Mouse (Mus musculus) embryonic facial prominence, embryonic 10.5 days (tissue): ENCODE measurements around the gene Zfhx2. TPM values are rescaled to one million over a fixed set of nuclear protein-coding genes. Genes with fewer than 3 reads are reported as not detected.
A peak's percentile ranks its signal among the peaks of the same experiment; 100 is the strongest.

Source experiments
- DNase-seq: peaks from one replicate; pipeline ENCODE4 v3.0.0-alpha.2; 2017; ENCODE audit warnings: low spot score
- H3K27ac ChIP-seq: fragments of 300-500 bp; sonication (generic); replicated peaks from 2 replicates; pipeline ENCODE4 v1.5.1; 2016; ENCODE audit warnings: mild to moderate bottlenecking
- H3K27me3 ChIP-seq: fragments of 300-500 bp; sonication (generic); replicated peaks from 2 replicates; pipeline ENCODE4 v1.6.1; 2016; ENCODE audit warnings: low read depth, mild to moderate bottlenecking; ENCODE audit not compliant: poor library complexity, severe bottlenecking
- H3K36me3 ChIP-seq: fragments of 300-500 bp; sonication (generic); replicated peaks from 2 replicates; pipeline ENCODE4 v1.6.1; 2016; ENCODE audit warnings: mild to moderate bottlenecking, moderate library complexity
- H3K4me1 ChIP-seq: fragments of 300-500 bp; sonication (generic); 2 replicates; pipeline ENCODE4 v1.6.1; 2016
- H3K4me3 ChIP-seq: fragments of 300-500 bp; sonication (generic); 2 replicates; pipeline ENCODE4 v1.5.1; 2016; ENCODE audit warnings: mild to moderate bottlenecking, moderate library complexity
- H3K9me3 ChIP-seq: fragments of 300-500 bp; sonication (generic); 2 replicates; pipeline ENCODE4 v1.6.1; 2016; ENCODE audit warnings: mild to moderate bottlenecking
- WGBS: fragments of 180-500 bp; shearing (Covaris S2); methylation state at CpG from one replicate; pipeline ENCODE4 v1.1.7; 2016; 5-methylcytosine and 5-hydroxymethylcytosine counted together
- polyA plus RNA-seq: library from polyadenylated mRNA; unstranded; fragments of >200 nt; fragmentation: Nextera tagmentation; extraction: Ambion mirVana; gene quantifications from 2 replicates; pipeline ENCODE4 v1.2.1, GENCODE M21; 2016

Zfhx2 gene
- 6.1 and 6.8 TPM in 2 replicates for polyA plus RNA-seq

DNA sequence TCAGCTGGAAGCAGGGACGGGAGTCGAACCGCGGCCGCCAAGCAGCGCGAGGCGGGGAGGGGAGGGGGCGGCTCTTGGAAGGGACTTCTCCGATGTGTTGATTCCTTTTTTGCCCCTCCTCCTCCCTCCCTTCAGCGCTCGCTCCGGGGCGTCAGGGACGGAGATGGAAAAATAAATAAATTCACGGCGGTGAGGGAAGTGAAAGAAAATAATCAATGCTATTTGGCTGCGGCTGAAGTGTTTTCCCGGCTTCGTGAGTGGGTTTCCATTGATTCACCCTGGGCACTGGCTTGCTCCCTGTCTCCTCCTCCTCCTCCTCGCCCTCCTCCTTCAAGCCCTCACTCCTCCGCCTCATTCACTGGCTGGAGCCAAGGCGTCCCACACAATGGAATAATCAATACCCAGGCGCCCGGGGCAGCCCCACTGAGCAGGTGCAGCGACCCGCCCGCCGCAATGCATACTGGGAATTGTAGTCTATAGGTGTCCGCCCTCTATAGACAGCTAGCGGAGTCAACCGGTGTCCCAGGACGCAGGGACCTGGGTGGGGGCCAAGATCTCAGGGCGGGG, at the start of gene Zfhx2:
Gene Zfhx2 (minus strand): TSS at position 314 of the 567 bp plus-strand sequence.
- peaks cover 14% of the 10 kb centered on the region for H3K27me3 ChIP-seq
- WGBS = under 1% methylated on average over 34 of the region's 34 CpGs
- peak; percentile 96 for DNase-seq
- H3K27ac ChIP-seq = peak within 1 kb of the TSS; percentile 90
- peaks cover 66% of the 10 kb centered on the region for H3K4me1 ChIP-seq
- peaks cover 4% of the 10 kb centered on the region for H3K36me3 ChIP-seq
- H3K9me3 ChIP-seq = no peaks in the 10 kb centered on the region
- peak within 1 kb of the TSS; percentile 76 for H3K4me3 ChIP-seq

DNA sequence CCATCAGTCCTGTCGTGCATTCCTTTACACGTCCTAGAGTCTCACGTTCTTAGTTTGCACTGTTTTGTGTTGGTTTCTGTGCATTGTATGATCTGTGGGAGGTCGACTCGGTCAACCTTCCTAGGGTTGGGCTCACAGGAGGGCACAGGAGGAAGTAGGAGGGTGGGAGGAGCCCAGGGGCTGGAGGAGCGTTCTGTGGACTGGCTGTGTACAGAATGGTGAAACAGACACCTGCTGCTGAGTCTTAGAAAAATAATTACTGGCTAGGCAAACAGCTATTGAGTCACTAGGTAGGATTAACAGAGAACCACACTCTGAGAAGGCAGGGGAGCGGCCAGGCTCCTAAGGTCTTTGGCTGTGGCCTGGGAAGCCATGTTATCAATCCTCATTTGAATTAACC, 47.2 kb upstream of the Zfhx2 start:
- no peak for DNase-seq
- Histone ChIP-seq H3K4me1 (peaks cover 11% of the 10 kb centered on the region), H3K27me3 (no peaks in the 10 kb centered on the region), H3K4me3 (no peak overlapping the region), H3K9me3 (no peaks in the 10 kb centered on the region), H3K27ac (no peak overlapping the region), H3K36me3 (no peaks in the 10 kb centered on the region)
- WGBS = 49% methylated on average over 7 of the region's 7 CpGs

DNA sequence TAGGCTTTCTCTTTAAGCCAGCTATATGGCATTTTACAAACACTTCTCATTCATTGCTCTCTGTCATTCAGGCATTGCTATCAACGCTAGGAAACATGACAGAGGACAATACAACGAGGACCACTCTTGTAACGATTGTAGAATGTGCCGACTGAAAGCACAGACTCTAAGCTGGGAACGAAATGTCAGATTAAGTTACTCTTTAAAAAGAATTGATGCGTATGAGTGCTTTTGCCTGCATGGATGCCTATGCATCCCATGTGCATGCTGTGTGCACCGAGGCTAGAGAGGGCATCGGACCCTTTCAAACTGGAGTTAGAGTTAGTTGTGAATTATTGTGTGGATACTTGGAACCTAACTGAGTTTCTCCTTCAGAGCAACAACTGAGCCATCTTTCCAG, 43.6 kb upstream of the Zfhx2 start:
- no peaks in the 10 kb centered on the region for H3K36me3 ChIP-seq
- no peak for DNase-seq
- WGBS = 71% methylated on average over 8 of the region's 8 CpGs

DNA sequence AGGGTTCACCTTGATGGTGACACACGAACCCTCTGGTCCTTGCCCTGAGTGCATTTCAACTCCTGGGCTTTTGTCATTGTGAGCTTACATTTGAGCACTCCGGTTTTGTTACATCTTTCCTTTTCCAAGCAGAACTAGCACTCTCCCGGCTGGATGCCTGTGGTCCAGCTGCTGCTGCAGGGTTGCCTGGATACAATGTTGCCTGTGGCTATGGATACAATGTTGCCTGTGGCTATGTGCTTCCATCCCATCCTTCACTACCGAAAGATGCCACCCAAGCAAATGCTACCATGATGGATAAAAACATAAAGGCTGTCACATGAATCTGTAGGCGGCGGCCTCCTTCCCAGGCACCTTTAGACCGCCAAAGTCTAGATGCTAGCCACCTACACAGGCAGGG, 34.4 kb upstream of the Zfhx2 start:
- 86% methylated on average over 7 of the region's 7 CpGs for whole genome bisulfite sequencing
- no peaks in the 10 kb centered on the region for H3K9me3 ChIP-seq
- no peak for DNase-seq
- H3K4me1 ChIP-seq = peaks cover 7% of the 10 kb centered on the region
- H3K27ac ChIP-seq = no peak overlapping the region
- 0 out of 2 replicates have a peak, but pooled peaks cover 5% of the 10 kb centered on the region for H3K27me3 ChIP-seq
- H3K4me3 ChIP-seq = no peak overlapping the region
- no peaks in the 10 kb centered on the region for H3K36me3 ChIP-seq

More for the DNA sequence above, 43.6 kb upstream of the Zfhx2 start:
- H3K4me1 ChIP-seq = peaks cover 11% of the 10 kb centered on the region
- H3K27ac ChIP-seq = no peak overlapping the region
- no peaks in the 10 kb centered on the region for H3K27me3 ChIP-seq
- H3K9me3 ChIP-seq = no peaks in the 10 kb centered on the region
- H3K4me3 ChIP-seq = no peak overlapping the region

DNA sequence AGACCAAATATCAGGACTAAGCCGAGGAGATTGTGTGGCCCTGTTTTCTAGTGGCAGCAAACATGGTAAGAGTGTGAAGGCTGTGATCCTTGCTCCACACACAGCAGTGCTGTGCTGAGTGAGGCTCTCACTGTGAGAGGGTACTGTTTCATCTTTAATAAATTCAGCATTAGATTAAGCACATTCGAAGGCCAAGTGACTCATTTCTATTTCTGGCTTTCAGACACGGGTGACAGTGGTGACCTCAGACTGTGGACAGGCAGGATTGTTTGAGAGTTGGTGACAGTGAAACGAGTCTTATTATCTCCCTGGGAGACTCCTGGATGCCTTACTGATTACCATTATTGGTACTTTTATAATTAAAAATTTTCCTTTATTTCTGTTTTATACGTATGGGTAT, 33.6 kb upstream of the Zfhx2 start:
- Histone ChIP-seq H3K4me3 (no peak overlapping the region), H3K36me3 (no peaks in the 10 kb centered on the region), H3K9me3 (no peaks in the 10 kb centered on the region), H3K27ac (no peak overlapping the region), H3K27me3 (0 out of 2 replicates have a peak, but pooled peaks cover 5% of the 10 kb centered on the region), H3K4me1 (peaks cover 7% of the 10 kb centered on the region)
- no peak for DNase-seq
- 85% methylated on average over 5 of the region's 5 CpGs for WGBS

DNA sequence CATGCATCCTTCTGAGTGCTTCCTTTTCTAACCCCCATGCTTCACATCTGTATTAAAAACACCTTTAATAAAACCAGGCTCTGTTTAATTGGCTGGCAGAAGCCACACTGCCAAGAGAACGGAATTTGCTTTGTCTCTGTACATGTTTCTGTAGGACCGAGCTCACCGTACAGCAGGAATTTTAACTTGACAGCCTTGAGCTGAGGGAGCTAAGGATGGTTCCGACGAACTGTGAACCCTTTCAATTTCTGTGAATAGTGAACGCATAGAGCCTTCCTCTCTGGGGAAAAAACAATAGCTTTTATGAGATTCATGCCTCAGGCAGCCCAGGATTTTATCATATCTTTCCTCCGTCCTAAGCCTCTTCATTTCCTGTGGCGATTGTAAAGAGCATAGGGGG, 30.2 kb upstream of the Zfhx2 start:
- no peaks in the 10 kb centered on the region for H3K9me3 ChIP-seq
- no peak for DNase-seq
- 53% methylated on average over 8 of the region's 8 CpGs for WGBS
- H3K4me1 ChIP-seq = peaks cover 7% of the 10 kb centered on the region
- H3K27me3 ChIP-seq = peaks cover 27% of the 10 kb centered on the region
- H3K4me3 ChIP-seq = peak overlapping the region; percentile 21; the same call in 1 of the 2 replicates
- H3K36me3 ChIP-seq = no peaks in the 10 kb centered on the region
- H3K27ac ChIP-seq = peak overlapping the region; percentile 30; the same call in 1 of the 2 replicates

DNA sequence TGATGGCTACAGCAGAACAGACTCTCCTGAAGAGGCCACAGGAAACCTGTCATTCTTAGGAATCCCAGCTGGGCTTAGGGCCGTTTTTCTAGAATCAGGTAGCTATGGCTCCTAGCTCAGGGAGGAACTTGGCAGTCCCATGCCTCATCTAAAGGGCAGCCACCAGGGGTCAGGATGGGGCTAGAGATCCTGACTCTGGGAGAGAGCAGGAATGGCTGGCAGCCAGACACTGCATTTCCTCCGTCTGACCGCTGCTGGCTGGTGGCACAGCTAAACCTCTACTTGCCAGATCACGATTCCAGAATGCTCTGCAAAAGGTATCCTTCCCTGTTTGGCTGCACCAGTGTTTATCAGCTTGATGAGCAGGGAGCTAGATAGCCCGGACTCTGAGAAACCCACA, 29.8 kb upstream of the Zfhx2 start:
- H3K9me3 ChIP-seq = no peaks in the 10 kb centered on the region
- WGBS = 13% methylated on average over 5 of the region's 5 CpGs
- peaks cover 8% of the 10 kb centered on the region for H3K4me1 ChIP-seq
- DNase-seq = peak; percentile 84
- H3K36me3 ChIP-seq = no peaks in the 10 kb centered on the region
- H3K4me3 ChIP-seq = peak overlapping the region; percentile 21; the same call in 1 of the 2 replicates
- peaks cover 31% of the 10 kb centered on the region for H3K27me3 ChIP-seq
- peak overlapping the region; percentile 30; the same call in 1 of the 2 replicates for H3K27ac ChIP-seq

DNA sequence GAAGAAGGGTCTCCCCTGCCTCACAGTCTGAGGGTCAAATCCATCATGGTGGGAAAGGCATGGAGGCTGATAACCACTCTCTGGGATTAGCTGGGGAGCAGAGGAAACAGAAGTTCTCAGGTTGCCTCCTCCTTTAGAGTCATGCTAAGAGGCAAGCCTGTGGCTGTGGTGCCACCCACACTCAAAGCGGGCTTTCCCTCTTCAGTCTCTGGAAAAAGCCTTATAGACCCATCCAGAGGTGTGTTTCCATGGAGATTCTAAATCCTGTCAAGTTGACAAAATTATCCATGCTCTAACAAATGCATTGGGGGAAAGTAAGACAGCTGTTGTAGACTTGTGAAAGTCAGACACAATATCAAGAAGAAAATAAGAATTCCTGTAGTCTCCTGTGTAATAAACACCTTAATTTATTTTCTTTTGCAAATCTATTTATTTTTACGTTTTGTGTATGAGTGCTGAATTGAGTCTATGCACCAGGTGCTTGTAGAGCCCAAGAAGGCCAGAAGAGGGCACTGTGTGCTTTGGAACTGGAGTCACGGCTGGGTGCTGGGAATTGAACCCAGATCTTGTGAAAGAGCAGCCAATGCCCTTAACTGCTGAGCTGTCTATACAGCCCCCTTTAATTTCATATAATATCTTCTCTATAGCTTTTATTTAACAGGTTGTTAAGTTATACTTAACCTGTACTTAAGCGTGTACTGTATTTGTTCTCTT, 27.5 kb upstream of the Zfhx2 start:
- peaks cover 32% of the 10 kb centered on the region for H3K4me1 ChIP-seq

DNA sequence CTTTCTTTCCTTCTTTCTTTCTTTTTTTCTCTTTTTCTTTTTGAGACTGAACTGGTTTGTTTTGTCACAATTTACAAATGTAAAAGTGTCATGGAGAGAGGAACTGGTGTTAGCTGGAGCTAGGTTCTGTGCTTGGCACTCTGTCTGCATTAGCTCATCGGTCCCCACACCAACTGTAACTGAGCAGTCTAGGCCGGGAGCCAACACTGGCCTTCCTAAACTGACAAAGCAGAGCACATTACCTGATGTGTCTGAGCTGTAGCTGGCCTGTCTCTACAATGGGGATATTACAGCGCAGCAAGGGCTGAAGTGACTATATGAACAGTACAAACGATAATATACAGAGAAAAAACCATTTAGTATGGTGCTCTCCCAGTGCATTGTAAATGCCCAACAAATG, 26.7 kb upstream of the Zfhx2 start:
- Histone ChIP-seq H3K27ac (no peak overlapping the region), H3K4me3 (no peak overlapping the region), H3K27me3 (peaks cover 62% of the 10 kb centered on the region), H3K9me3 (no peaks in the 10 kb centered on the region), H3K4me1 (peaks cover 39% of the 10 kb centered on the region), H3K36me3 (no peaks in the 10 kb centered on the region)
- 84% methylated on average over 4 of the region's 4 CpGs for WGBS
- no peak for DNase-seq

More for the DNA sequence above, 27.5 kb upstream of the Zfhx2 start:
- no peak for DNase-seq
- H3K9me3 ChIP-seq = no peaks in the 10 kb centered on the region
- H3K27me3 ChIP-seq = peaks cover 55% of the 10 kb centered on the region
- WGBS = 69% methylated on average over 4 of the region's 4 CpGs
- no peak overlapping the region for H3K27ac ChIP-seq
- no peaks in the 10 kb centered on the region for H3K36me3 ChIP-seq
- H3K4me3 ChIP-seq = no peak overlapping the region

DNA sequence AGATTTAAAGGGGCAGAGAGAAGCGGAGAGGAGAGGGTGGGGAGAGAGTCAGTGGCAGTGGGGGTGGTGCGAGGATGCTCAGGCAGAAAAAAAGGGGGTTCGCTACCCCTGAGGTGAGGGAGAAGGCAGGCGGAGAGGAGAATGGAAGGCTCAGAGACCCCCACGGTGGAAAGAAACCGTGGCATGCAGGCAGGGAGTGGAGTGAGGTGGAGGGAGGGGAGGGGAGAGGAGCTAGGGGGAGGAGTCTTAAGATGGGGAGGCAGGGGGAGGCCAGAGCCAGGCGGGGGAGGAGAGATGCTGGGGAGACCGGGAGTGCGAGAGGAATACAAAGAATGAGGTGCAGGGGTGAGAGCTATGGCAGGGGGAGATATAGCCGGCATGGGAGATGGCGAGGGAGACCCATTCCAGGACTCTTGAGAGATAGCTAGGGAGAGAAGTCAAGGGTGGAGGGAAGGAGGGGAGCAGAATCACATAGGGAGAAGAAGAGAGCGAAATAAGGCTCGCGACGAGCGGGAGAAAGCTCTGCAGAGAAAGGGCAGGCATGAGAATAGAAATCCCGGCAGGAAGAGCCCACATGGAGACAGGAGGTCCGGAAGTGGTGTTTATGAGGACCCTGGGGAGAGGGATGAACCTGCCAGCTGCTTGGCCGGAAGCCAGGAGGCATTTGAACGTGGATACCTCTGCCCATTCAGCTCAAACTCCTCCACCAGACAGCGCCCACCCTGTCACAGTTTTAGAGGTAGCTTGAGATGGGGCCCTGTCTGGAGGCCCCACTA, 24.5 kb upstream of the Zfhx2 start, which contains the start of gene Jph4:
Gene Jph4 (minus strand): TSS at position 511 of the 776 bp plus-strand sequence.
- Histone ChIP-seq H3K27ac (no peak within 1 kb of the TSS), H3K4me3 (peak within 1 kb of the TSS; percentile 71), H3K4me1 (peaks cover 37% of the 10 kb centered on the region), H3K9me3 (no peaks in the 10 kb centered on the region), H3K36me3 (no peaks in the 10 kb centered on the region), H3K27me3 (peaks cover 80% of the 10 kb centered on the region)
- DNase-seq = no peak
- WGBS = 4% methylated on average over 21 of the region's 21 CpGs

DNA sequence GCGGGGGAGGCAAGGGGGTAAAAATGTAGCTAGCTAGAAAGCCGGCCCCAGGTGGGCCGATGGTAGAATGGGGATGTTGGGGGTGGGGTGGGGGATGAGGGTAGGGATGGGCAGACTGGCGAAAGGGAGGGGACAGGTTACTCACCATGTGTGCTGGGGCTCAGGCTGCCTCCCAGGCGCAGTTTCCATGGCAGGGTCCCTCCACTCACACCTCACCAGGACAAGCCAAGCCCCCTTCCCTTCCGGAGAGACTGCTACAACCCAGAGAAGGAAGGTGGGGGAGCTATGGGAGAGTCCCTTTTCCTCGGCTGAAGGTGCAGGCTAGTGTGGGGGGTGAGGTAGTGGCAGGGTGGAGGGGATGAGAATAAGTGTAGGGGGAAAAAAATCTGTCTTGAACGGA, 23.7 kb upstream of the Zfhx2 start:
- Histone ChIP-seq H3K27me3 (peaks cover 87% of the 10 kb centered on the region), H3K36me3 (no peaks in the 10 kb centered on the region)

More for the DNA sequence above, 23.7 kb upstream of the Zfhx2 start:
- Histone ChIP-seq H3K27ac (no peak overlapping the region), H3K9me3 (no peaks in the 10 kb centered on the region), H3K4me1 (peaks cover 37% of the 10 kb centered on the region), H3K4me3 (peak overlapping the region; percentile 71)
- 0% methylated on average over 8 of the region's 8 CpGs for WGBS
- no peak for DNase-seq
